Mouse (Mus musculus): ENCODE data around the gene Mgat2.
"Not testable (repeated sequence)": the region's sequence is repeated elsewhere in the genome, so short reads cannot be mapped to it uniquely, and the experiment has no call there.

Mgat2 gene

DNA sequence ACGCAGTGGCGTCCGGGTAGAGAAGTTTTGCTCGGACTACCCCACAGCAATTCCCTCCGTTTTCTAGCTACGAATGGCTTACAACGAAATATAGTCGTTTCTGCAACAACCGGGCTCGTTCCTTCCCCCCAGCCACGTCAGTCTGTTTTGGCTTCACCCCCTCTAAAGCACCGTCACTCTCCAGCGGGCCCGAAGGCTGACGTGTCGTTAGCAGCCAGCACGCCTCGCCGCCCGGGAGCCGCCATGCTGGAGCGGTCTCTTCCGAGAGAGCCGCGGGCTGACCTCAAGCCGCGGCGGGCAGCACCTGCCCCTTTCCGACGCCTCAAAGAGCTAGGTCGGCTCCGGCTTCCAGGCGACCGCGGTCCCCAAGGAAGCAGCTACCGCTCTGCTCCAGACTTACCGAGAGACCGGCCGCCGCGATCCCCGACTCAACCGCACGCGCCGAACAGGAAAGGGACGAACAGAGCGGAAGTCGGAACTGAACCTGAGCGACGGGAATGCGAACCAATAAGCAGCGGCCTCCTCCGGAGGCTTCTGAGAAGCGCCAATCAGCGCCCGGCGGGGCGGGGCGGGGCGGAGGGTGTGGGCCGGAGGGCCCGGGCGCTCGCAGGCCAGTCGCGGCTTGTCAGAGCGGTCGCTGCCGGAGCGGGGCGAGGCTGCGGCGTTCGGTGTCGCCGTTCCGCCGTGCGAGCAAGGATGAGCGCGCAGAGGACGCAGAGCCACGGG is at the start of gene Mgat2, which contains the start of gene Rpl36al:
TSS of gene Mgat2 (plus strand) at position 575 of the 726 bp plus-strand sequence.
TSS of gene Rpl36al (minus strand) at position 501 of the 726 bp plus-strand sequence.
- DNase-seq: peak; percentile 98 to 99

DNA sequence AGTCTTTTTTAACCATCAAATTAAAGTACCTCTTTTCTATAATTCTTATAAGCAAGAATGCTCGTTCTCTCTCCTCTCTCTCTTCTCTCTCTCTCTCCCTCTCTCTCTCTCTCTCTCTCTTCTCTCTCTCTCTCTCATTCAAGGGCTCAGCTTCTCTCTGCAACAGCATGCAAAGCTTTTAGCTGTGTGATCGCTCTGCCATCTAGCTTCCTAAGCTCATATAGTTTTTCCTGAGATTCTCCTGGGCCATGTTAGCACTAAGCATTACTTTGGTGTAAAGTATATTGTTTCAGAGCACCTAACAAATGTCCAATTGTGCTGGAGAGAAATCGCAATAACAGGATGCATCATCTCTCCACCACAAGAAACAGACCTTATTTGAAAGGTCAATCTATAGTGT is 44.8 kb upstream of the Mgat2 start:
- no peak for DNase-seq

DNA sequence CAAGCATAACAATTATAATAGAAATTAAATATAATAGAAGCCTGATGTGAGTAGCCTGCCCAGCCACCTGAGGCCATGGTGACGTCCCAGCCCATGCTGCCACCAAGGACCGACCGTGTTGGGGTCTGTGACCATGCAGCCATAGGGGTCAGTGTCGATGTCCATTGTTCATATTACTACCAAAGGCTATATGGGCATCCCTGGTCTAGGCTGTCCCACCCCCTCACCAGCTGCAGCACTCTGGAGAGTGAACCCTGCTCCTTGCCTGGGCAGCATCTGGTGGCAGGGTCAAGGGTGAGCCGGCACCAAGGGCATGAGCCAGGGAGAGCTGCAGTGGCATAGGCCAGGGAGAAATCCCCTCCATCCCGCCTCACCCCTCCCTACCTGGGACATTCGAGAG is 44.1 kb upstream of the Mgat2 start:
- DNase-seq: no peak

DNA sequence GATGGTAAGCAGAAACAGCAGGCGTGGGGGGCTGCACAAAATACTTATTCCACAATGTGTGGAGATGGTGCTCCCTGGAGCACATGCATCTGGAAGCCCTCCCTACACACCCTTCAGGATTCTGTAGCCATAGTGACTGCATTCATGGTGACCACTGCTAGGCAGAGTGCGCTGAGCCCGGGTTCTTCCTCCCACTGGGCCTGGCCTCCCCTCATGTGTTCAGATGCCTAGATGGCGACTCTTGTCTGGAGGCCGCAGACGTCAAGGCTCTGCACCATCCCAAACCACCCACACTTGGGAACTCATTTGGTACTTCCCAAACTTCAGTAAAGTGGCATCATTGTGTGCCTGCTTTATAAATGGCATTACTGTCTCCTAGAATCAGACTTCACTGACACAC is 40.5 kb upstream of the Mgat2 start:
- no peak for DNase-seq

DNA sequence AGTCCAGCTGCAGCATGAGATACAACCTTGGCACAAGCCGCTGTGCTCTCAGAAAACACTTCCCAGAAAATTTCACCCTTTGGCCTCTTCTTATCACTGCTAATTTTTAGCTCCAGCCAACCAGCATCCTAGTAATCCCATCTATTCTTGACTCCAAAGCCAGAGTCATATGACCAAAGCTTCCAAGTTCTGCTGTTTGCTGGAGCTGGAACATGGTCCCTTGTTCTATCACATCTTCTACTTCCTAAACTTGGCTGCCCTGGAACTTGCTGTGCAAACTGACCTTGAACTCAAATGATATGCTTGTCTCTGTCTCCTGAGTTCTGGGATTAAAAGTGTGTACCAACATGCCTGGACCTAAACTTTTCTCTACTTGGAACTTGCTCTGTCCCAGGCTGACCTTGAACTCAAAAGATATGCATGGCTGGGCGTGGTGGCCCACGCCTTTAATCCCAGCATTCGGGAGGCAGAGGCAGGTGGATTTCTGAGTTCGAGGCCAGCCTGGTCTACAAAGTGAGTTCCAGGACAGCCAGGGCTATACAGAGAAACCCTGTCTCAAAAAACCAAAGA is 36.7 kb upstream of the Mgat2 start:
- DNase-seq: no peak

DNA sequence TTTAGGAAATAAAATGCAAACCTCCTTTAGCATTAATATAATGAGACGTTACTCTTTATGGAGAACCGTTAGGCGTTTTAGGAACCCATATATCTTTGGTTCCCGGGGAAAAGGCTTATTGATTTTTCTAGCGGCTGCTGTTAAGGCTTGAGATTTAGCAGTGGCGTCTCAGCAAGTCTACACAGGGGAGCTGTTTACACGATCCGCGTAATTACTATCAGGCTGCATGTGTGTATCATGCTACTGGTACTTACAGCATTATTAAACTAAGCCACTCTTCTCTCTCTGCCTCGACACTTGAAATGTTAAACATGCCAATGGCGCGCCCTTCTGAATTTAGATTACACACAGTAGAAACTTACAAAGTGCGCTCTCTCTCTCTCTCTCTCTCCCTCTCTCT is 33.9 kb upstream of the Mgat2 start:
- DNase-seq: no peak

DNA sequence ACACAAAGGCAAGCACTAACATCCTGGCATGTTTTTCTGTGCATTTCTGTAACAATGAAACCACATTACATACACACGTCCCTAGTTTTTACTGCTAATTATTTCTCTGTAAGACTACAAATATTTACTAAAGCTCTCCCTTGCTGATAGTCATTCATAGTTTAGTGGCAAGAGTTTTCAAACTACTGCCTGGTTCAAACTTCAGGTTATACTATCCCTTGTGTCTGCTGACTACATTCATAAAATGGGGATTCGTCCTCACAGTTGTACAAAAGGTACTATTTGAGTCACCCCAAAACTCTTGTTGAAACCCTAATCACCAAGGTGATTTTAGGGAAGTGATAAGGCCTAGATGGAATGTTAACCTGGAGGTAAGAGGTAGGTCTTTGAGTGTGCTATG is 28.0 kb upstream of the Mgat2 start:
- no peak for DNase-seq

DNA sequence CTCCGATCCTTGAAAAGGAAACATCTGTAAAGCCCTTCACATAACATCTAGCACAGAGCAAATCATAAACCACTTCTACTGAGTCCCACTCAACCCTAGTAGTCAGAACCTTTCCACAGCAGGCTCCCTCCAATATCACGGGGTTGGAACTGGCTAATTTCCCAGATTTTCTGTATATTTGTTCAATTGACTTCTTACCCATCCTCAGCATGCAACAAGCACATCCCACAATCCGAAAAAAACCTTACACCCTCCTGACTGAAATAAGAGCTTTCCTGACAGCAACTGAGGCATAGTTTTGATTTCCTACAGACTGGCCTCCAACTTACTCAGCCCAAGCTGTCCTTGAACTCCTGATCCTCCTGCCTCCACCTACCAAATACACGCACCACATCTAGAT is 27.5 kb upstream of the Mgat2 start:
- no peak for DNase-seq

DNA sequence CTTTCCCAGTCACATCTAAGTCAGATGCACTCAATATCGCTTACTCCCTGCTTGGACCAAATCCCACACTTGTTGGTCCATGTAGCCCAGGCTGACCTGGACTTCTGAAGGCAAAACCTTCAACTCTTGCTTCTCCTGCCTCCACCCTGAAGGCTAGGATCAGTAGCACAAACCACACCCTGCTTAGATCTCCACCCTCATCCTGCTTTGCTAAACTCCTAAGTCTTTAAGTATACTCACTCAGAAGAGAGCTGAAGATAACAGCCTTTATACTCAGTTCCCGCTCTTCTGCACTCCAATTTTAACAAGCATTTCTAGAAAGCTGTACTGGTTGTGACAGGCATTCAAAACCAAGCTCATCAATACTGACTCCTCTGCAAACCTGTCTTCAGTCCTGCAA is 26.9 kb upstream of the Mgat2 start:
- DNase-seq: no peak

DNA sequence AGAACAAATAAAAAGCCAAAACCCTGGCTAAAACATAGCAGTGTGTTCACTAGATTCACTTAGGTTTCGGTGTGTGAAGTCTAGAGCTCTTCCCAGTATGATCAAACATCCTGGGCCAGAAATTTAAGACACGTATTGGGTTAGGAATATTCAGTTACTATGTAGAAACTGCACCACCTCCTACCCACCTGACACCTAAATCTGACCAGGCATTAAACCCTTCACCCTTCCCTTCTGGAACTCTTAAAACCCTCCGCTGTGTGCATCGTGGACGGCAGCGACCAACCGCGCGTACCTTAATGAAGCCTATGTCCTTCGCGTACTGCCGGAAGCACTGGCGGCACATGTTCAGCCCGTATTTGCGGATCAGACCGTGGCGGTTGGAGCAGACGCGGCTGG is 25.6 kb upstream of the Mgat2 start:
- DNase-seq: no peak

DNA sequence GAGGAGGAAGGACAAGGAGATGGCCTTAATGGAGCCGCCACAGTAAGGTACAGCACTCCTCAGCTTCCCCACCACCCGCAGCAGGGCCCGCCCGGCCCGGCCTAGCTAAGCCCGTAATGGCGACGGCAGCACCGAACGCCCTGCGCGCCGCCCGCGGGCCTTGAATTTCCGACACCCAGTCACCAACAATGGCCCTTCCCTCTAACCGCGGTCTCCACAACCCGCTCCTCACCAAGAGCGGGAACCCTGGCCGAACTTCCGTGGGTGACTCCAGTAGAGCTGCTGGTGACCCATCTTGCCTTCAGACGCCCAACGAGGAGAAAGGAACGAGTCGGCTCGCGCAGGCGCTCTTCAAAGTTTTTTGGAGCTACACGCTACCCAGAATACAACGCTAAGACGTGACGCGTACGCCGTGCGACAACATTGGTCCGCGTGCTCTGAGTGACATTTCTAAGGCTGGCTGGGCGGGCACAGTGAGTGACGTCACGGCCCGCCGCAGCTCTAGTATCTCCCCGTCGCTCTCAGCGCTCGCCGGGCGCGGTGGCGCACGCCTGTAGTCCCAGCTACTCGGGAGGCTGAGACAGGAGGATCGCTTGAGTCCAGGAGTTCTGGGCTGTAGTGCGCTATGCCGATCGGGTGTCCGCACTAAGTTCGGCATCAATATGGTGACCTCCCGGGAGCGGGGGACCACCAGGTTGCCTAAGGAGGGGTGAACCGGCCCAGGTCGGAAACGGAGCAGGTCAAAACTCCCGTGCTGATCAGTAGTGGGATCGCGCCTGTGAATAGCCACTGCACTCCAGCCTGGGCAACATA is 25.0 kb upstream of the Mgat2 start, which contains the start of gene Rps29:
TSS of gene Rps29 (minus strand) at position 422 of the 813 bp plus-strand sequence.
- DNase-seq: peak; percentile 93 to 97

DNA sequence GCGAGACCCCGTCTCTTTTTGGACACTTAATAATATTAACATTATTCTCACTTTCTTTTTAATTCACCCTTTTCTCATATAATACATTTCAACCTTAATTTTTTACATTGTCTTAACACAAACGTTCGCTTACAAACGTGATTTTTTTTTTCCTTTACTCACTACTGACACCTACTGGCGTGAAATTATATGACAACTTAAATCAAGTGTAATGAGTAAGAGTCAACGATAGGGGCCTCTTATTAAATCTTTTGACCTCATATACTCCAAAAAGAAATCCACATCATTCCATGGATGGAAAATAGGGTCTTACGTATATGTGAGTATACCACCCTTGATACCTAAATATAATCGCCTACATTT is 24.4 kb upstream of the Mgat2 start:
- peak; percentile 25 to 29 for DNase-seq

DNA sequence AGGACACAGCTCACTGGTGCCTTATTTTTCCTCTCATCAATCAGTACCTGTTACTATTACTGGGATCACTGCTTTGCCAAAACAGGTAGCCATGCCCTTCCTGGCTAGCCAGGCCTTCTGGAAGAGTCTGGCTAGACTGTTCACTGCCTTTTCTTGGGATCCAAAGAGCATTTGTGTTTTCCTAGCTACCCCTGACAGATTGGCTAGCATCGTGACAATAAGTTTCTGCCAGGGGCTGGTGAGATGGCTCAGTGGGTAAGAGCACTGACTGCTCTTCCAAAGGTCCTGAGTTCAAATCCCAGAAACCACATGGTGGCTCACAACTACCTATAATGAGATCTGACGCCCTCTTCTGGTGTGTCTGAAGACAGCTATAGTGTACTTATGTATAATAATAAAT is 23.3 kb upstream of the Mgat2 start:
- not testable (repeated sequence) for DNase-seq

DNA sequence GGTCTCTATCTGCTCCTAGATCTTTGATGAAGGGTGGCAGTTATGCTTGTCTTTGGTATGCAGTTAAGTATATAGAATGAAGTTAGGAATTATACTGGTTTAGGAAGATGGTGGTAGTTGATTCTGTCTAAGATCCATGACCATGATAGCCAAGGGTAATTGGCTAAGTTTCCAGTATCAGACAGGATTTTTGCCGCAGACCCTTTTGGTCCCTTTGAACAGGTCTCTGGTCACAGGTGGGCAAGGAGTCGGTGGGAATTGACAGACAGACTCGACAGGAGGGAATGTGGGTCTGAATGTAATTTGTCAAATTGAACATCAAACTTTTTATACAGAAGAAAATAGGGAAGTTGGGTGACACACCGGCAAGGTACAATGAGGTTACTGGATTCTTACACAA is 20.4 kb upstream of the Mgat2 start:
- not testable (repeated sequence) for DNase-seq

DNA sequence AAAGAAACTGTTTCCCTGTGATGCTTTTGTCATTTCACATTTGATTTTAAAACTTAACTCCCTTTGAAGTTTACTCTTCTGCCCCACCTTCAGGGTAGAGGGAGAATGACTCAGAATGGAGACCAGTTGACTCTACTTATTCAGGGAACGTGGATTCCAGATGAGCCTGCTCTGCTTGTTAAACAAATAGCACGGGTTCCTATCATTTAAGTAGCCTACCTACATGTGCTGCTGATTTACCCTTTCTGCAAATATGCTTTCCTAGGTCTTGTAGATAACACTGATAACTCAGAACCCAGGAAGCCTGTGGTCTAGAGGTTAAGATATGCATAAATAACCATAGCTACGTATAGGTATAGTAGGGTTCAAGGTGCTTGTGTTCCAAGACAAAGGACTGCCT is 19.1 kb upstream of the Mgat2 start:
- no peak for DNase-seq

DNA sequence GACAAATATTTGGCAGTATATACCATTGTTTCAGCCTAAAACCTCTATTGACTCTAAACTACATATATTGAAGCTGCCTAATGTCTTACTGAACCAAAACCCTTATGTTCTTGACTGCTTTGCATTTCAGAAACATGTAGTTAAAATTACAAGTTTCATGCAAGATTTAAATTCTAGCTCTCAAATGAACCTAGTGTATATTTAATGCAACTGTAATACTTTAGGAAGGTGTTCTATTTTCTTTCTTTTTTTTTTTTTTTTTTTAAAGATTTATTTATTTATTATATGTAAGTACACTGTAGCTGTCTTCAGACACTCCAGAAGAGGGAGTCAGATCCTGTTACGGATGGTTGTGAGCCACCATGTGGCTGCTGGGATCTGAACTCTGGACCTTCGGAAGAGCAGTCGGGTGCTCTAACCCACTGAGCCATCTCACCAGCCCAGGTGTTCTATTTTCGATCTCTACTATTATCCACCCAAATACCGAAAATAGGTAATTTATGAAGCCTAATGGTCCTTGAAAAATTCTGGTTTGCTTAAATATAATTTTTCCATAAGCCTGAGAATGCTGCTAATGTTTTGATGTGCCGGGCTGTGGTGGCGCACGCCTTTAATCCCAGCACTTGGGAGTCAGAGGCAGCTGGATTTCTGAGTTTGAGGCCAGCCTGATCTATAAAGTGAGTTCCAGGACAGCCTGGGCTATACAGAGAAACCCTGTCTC is 16.9 kb upstream of the Mgat2 start:
- DNase-seq: not testable (repeated sequence)

DNA sequence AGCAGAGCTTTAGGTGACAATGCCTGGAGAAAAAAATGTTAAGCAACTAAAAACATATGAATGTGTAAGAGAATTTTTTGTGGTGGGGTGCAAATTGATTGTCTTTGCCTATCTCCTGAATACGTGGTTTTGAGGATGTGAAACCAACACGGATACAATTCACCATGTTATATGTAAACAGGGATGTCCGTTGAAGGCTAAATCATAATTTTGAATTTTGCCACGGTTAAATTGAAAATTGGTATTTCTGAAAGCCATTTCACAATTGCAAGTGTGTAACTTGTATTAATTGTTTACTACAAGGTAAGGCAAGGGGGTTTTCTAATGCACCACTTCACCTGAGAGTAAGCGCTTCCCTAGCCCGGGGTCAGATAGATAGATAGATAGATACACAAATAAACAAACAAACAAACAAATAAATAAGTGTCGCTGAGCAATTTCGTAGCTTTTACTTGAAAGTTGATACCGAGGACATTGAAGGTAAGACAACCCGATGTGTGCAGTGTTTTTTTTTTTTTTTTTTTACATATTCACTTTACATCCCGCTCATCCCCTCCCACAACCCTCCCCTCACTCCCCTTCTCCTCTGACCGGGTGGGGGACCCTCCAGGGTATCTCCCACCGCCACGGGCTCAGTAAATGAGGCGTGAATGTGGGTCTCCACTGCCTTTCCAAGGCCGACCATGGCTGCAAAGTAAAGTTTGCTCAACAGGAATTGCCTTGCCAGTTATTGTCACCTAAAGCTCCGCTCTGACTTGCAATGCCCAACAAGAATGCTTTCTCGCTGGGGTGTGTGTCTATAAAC is 16.1 kb upstream of the Mgat2 start:
- no peak for DNase-seq

DNA sequence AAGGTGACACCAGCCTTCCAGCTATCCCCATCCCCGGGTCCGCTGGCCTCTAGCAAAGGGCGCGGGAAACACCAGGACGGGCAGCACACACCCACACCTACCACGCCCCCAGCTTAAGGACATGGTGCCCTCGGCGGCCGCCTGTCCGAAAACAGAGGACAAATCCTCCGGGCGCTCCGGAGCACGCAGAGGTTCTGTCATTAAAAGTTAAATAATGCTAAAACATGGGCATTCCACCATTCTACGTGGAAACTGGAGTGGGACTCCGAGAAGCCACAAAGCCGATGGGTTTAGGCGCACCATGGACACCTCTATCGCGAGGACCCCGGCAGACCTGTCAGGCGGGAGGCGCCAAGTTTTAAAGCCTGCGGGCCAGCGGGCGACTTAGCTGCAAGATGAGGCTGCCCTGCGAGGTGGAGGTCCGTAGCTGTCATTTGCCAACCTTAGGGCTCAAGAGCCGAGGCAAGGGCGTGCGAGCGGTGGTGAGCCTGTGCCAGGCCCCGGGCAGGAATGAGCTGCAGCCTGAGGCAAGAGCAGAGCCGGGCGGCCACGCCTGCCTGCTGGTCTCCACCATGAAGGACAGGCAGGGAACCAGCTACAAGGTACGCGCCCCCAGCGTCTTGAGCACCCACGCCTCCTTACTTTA is 15.4 kb upstream of the Mgat2 start, which contains the start of gene Lrr1:
TSS of gene Lrr1 (plus strand) at position 354 of the 646 bp plus-strand sequence.
- DNase-seq: peak; percentile 83 to 88

DNA sequence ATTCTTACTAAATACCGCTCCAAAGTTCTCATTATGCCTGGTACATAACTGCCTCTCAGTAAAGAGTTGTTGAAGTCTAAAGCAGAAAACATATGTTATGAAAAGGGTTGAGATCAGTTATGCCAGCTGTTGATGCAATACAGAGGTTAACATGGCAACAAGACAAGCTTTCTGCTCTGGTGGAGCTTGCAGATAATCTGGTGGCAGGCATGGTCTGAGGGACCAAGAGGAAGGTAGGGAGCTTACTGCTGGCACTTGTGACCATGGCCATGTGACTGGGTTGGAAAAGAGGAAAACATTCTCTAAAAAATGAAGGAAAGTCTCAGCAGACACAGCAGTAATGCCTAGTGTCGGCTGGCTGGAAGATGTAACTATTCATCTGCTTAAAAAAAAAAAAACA is 12.7 kb upstream of the Mgat2 start:
- no peak for DNase-seq

DNA sequence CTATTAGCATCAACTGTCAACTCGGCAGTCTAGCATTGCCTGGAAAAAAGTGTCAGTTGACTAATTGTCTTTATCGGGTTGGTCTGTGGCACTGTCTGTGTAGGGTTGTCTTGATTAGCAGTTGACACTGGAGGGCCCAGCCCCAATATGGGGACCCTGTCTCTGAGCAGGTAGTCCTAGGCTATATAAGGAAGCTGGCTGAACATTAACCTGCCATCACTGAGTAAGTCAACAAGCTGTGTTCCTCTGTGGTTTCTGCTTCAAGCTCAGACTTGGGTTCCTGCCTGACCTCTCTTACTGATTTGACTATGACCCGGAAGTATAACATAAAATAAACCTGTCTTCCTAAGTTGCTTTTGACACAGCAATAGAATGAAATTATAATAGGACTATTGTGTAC is 8.0 kb upstream of the Mgat2 start:
- no peak for DNase-seq

DNA sequence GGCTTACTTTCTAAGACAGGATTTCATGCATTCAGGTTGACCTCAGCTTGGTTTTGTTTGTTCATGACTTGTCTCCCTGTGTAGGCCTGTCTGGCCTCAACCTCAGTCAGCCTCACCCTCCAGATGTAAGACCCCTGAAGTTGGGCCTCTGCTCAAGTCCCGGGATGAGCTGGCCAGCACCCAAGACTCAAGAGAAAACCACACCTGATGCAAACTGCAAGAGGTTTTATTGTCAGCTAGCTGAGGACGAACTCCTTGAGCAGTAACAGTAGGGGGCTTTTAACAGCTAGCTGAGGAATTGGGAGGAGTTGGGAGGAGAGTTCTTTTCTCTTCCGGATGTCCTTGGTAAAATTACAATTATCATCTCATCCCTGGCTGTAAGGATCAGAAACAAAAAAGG is 6.4 kb upstream of the Mgat2 start:
- no peak for DNase-seq

DNA sequence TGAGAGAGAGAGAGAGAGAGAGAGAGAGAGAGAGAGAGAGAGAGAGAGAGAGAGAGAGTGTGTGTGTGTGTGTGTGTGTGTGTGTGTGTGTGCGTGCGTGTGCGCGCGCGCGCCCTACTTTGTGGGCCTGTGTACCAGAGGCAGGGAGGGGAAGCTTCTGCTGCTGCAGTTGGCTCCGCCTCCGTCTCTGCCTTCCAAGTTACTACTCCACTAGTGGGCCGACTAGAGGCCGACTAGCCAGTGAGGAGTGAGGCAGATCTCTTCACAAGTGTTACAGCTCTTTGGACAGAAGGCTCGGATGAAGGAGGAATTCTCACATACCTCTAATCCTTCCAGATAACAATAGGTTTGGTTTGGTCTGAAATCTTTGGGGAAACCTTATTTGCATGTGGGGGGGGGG is 4.6 kb upstream of the Mgat2 start:
- DNase-seq: no peak

Measured in thymus, postnatal 36 days (tissue).